Mouse (Mus musculus): ENCODE measurements around the gene Pxylp1. TPM values are rescaled to one million over a fixed set of nuclear protein-coding genes. Genes with fewer than 3 reads are reported as not detected.
"Not testable (repeated sequence)": the region's sequence is repeated elsewhere in the genome, so short reads cannot be mapped to it uniquely, and the experiment has no call there.

Gene Pxylp1
- 10 to 100 TPM; 11.7 to 15.8 TPM for total RNA-seq (2021)
- long read RNA-seq, experiment 1, transcript Pxylp1-201 (6 exons, 2,908 nt), result major isoform, 10 of 11 reads
- long read RNA-seq, experiment 1, partial matches to known transcripts, result 0 of 11 reads
- long read RNA-seq, experiment 1, other reads (novel, unspliced or antisense), result 1 of 11 reads
- long read RNA-seq, experiment 2, transcript Pxylp1-201 (6 exons, 2,908 nt), result major isoform, 5 of 7 reads
- long read RNA-seq, experiment 2, partial matches to known transcripts, result 0 of 7 reads
- long read RNA-seq, experiment 2, other reads (novel, unspliced or antisense), result 2 of 7 reads

- DNase-seq, result no peak
These were observed at the start of gene Pxylp1 for GRCm38 (mm10) chr9:96892546-96892945. Gene Pxylp1, minus strand, starts transcription at chr9:96892669.

DNA sequence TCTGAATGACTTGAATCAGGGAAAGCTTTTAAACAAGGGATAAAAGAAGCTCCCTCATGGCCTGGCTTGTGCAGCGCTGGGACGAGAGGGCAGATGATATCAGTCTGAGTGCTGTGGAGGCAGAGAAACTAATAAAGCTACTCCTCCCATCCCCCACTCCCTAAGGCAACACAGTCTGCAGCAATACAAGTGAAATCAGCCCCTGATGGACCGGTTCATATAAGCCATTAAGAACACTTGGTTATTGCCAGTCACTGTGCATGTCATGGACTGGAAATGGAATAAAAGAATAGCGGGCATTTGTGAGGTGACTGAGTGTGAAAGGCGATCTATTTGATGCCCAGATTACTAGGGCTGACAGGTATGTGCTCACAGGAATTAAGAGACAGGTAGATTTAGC lies 46.4 kb upstream of the Pxylp1 start:
- no peak for DNase-seq

- not testable (repeated sequence) for DNase-seq
These were observed 44.0 kb upstream of the Pxylp1 start for GRCm38 (mm10) chr9:96936427-96936826.

DNA sequence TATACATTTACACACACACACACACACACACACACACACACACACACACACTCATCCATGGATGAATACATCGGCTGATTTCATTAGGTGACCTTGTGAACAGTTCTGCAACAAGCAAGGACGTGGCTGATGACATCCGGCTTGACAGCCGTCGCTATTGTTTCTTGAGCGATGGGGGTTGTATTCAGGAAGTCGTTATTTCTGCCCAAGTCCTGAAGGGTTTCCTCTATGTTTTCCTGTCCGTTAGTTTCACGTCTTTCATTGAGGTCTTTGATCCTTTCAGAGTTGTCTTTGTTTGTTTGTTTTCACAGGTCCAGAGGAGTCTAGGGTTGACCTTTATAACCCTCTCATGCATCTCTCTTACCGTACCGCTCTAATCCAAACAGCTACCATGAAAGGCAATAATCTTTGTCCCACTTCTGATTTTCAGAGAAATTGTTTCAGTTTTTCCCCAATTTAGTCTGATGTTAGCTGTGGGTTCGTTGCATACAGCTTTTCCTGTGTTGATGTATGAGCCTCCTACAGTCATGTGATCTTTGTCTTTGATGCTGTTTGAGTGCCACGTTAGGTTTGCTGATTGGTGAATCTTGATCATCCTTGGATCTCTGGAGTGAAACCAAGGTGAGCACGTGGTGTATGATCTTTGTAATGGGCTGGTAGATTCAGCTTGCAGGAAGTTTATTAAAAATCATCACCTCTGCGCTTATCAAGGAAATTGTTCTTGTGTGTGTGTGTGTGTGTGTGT lies 43.3 kb upstream of the Pxylp1 start:
- no peak for DNase-seq

GRCm38 (mm10) chr9:96934816-96935215 lies 42.3 kb upstream of the Pxylp1 start:
- no peak for DNase-seq

DNA sequence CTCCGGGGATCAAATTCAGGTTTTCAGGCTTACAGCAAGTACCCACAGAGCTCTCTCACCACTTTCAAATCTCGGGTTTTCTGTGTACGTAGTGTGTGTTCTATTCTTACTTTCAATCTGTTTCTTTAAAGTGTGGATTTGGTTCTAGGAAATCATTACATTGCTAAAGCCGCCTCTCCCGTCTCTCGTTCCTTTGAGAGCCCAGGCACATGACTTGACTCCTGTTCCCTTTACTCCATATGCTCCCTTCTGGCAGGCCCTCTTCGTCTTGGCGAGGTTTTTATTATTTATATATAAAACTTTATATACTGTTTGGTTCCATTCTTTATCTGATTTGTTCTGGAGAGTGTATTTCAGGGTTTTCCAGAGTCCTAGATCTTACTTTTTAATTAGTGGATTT lies 40.3 kb upstream of the Pxylp1 start:
- no peak for DNase-seq

GRCm38 (mm10) chr9:96923577-96924316 lies 31.3 kb upstream of the Pxylp1 start:
- DNase-seq, result no peak

GRCm38 (mm10) chr9:96923119-96923518 lies 30.6 kb upstream of the Pxylp1 start:
- DNase-seq, result no peak

DNA sequence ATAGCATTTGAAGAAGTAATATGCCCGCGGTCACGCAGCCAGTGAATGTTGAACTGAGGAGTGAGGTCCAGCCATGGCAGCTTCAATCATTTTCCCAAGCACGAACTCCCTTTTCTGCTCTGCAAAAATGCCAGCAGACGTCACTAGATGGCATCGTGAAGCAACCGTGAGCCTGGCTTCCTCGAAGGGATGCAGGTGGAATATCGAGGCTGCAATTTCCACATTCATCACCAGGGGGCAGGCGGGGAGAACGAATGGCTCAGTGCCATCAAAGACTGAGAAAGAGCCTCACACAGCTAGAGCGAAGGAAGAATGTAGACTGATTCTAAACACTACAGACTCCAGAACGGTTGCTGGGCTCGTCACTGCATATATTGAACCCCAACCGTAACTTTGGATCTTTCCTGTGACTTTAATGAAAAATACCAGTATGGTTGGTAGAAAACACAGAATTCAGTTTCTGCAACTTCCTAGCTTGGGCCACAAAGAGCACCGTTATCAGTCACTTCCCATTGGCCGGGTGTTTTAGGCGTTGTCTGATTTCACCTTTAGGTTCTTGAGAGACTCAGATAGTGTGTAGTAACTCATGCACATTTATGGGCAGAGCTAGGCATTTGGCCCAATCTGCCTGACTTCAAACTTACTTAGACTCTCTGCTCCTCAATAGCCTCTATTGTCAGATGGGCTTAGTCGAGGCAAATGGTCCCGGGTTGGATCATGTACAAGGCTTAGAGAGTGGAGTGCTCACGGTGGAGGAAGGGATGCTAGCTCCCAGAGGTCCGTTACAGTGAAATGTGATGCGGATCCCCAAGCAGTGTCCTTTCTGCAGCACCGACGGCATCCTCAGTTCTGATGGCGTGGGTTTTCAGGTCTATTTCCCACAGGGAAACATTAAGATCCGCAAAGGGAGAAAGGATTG lies 24.4 kb upstream of the Pxylp1 start:
- DNase-seq, result peak; percentile 89 to 97

GRCm38 (mm10) chr9:96916076-96916475 lies 23.6 kb upstream of the Pxylp1 start:
- DNase-seq, result no peak

- DNase-seq, result no peak
These were observed 22.4 kb upstream of the Pxylp1 start for GRCm38 (mm10) chr9:96914851-96915250.

DNA sequence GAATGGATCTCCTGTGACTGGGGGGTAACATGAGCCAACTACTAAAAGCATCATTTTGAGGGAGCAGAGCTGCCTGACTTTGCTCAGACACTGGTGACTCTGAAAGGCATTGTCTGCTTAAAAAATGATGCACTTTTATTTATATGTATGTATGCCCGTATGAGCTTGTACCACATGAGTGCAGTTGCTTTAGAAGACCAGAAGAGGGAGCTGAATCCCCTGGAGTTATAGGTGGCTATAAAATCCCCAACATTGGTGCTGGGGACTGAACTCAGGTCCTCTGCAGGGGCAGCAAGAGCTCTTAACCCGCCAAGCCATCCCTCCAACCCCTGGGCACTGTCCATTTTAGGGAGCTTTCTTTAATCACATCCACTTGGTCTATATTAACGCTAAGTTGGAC lies 21.5 kb upstream of the Pxylp1 start:
- DNase-seq, result no peak

DNA sequence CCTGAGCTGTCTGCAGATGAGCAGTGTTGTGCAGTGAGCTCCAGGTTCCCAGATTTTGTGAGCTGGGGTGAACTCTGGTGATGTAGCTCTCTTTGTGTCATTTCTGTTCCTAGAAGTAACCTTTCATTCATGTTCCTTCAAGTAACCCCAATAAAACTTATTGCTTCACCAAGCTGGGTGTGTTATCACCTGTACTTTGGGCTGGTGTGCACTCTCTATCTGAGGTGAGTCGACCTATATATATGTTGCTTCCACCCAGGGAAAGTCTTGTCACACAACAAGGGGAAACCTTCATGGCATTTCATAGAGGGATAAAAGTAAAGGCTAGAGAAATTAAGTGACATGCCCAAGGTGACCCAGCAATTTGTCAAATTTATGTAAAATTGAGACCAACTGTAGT lies 17.0 kb upstream of the Pxylp1 start:
- DNase-seq, result no peak

DNA sequence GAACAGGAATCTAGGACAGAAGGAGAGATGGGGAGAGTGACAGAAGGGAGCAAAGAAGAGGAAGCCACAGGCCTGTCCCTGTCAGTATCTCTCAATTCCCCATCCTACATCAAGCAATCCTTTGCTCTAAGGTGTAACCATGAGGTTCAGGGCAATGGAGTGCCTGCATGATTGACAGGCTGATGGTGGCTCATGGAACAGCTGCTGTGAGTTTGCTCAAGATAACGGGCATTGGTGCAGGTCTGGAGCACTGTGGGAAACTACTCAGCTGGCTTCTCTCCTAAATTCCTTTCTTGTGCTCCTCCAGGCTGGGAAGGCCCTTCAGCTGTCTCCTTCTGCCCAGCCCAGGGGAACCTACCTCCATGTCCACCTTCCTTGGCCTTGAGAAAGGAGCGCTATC lies 16.3 kb upstream of the Pxylp1 start:
- DNase-seq, result no peak

GRCm38 (mm10) chr9:96904360-96905355 lies 12.2 kb upstream of the Pxylp1 start:
- no peak for DNase-seq

DNA sequence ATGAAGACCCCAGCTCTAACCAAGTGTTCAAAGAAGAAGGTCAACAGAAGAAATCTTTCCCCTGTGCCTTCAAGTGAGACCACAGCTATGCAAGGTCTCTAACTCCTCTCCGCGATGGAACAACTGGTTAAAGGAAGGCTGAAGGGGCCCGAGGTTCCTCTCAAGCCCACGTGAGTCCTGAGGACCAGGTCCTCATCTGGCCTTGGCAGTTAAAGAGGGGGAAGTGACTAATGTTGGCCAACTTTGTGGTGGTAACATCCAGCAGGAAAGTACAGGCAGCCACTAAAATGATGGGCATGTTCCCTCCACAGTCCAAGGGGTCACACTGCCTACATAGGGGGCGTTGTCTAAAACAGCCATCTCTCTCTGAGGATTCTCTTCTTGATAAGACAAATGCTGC lies 7.2 kb upstream of the Pxylp1 start:
- no peak for DNase-seq

DNA sequence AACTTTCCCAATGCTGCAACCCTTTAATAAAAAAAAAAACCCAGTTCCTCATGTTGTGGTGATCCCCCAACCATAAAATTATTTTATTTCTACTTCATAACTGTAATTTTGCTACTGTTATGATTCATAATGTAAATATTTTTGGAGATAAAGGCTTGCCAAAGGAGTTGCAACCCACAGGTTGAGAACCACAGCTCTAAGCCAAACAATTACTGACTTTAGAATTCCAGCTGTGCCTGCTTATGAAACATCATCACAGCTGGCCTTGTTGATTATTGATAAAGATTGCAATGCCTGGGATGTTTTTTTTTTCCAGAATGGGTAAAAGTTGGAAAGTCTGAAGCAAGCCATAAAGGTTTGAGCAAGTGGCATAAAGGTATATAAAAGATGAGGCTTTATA lies 6.5 kb upstream of the Pxylp1 start:
- no peak for DNase-seq

DNA sequence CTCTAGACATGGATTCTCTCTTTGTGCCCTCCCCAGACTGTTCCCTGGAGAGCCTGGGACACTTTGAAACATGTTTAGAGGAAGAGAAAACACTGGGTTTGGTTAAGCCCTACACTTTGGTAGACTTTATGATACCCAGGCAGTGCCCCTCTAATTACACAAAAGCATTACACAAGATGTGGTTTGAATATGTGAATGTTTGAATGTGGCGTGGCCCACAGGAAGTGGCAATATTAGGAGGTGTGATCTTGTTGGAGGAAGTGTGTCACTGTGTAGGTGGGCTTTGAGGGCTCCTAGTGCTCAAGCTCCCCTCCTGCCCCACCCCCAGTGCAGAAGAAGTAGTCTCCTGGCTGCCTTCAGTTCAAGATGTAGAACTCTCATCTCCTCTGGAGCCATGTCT lies 4.2 kb upstream of the Pxylp1 start:
- DNase-seq, result no peak

- no peak for DNase-seq
These were observed 1.1 kb upstream of the Pxylp1 start for GRCm38 (mm10) chr9:96893582-96893981.
